23 mouse cellular contexts compared by ENCODE assay signal in genomic region chr1:61030532-61030931, GRCm38 (mm10). TPM values are rescaled to one million over a fixed set of nuclear protein-coding genes. Genes with fewer than 3 reads are reported as not detected.
A peak's percentile ranks its signal among the peaks of the same experiment; 100 is the strongest.
DNase-seq lines count a peak whose midpoint lies in the region; ATAC-seq lines count a peak whose summit lies in the region.
"Had no signal": no experiment of that assay in that cellular context is flagged by ENCODE, and none has a peak within 500 bp of the region (broad histone marks: within the 10 kb centered on the region; RNA-seq: fewer than 3 reads in every experiment).

No protein-coding gene starts in this region.

- DNase-seq in CD4-positive helper T cell, adult 2 months (ENCODE audit: low read depth, low spot score), result peak; percentile 64
- peak; percentile 27 for DNase-seq in Muller cell, postnatal 12 days (ENCODE audit: inconsistent ontology term)
- peak; percentile 82 for DNase-seq in induced T-regulatory cell, adult 2 months (ENCODE audit: low read depth)
- DNase-seq in cerebellum, adult 18-20 months, result no peak
- no peak for DNase-seq in lung, postnatal 36 days
- DNase-seq: adrenal gland, adult 8-10 months; adrenal gland, postnatal 25 days; cerebellum, adult 11-12 months; cerebellum, adult 9-10 months; cerebellum, postnatal 14 days; gastrocnemius, adult 2 months; gastrocnemius, postnatal 14 days; heart, adult 18-20 months; heart, postnatal 14 days; heart, postnatal 4 days; kidney, adult 11 months had no signal

- ATAC-seq in granulocyte monocyte progenitor cell, adult 5-6 weeks (replicated peaks; ENCODE audit: poor library complexity, severe bottlenecking), result no peak
- ATAC-seq: forebrain, embryonic 13.5 days; forebrain, embryonic 16.5 days; hindbrain, postnatal 0 days; intestine, embryonic 15.5 days; Patski had no signal

RNA-seq across cellular contexts. Expression of gene Icos, which starts 52.8 kb away (rescaled TPM):
- not detected in 2 replicates for total RNA-seq in granulocyte monocyte progenitor cell, adult 5-6 weeks (2014; fragmentation: Nextera tagmentation)
- total RNA-seq in granulocyte monocyte progenitor cell, adult 5-6 weeks (2017), result not detected in 2 replicates
- total RNA-seq: adrenal gland, postnatal 25 days; ES-E14; hindbrain, postnatal 0 days had no signal

Comparison
In these comparisons a context has a peak if more than half of its experiments do, and no peak if none do; other contexts are left out.
1. DNase-seq: peak in CD4-positive helper T cell, adult 2 months (single experiment), Muller cell, postnatal 12 days (single experiment) and induced T-regulatory cell, adult 2 months (single experiment); none in cerebellum, adult 18-20 months (0 of 2) and lung, postnatal 36 days (single experiment).